Mouse (Mus musculus) intestine, postnatal 0 days (tissue): Measurements from ENCODE around the gene Gm5773. TPM values are rescaled to one million over a fixed set of nuclear protein-coding genes. Genes with fewer than 3 reads are reported as not detected.
"Not testable (repeated sequence)": the region's sequence is repeated elsewhere in the genome, so short reads cannot be mapped to it uniquely, and the experiment has no call there.

Experiments used
- ATAC-seq: fragments of 200-750 bp; cut with Nextera tagmentation; 2 replicates; pipeline ENCODE4 v1.8.0; 2017; ENCODE audit warnings: mild to moderate bottlenecking, moderate TSS enrichment, moderate library complexity
- H3K27ac ChIP-seq: fragments of 300-500 bp; sonication (generic); 2 replicates; pipeline ENCODE4 v1.5.1; 2014; ENCODE audit warnings: mild to moderate bottlenecking, low read depth, low read length, moderate library complexity
- H3K27me3 ChIP-seq: fragments of 300-500 bp; sonication (generic); replicated peaks from 2 replicates; pipeline ENCODE4 v1.6.1; 2014; ENCODE audit warnings: low read length, mixed read lengths; ENCODE audit not compliant: control insufficient read depth, insufficient read depth
- H3K36me3 ChIP-seq: fragments of 300-500 bp; sonication (generic); 2 replicates; pipeline ENCODE4 v1.6.1; 2014; ENCODE audit warnings: mild to moderate bottlenecking, moderate library complexity; ENCODE audit not compliant: control insufficient read depth, insufficient read depth
- H3K4me1 ChIP-seq: fragments of 300-500 bp; sonication (generic); replicated peaks from 2 replicates; pipeline ENCODE4 v1.6.1; 2014; ENCODE audit warnings: antibody characterized with exemption, low read length, mixed read lengths; ENCODE audit not compliant: control insufficient read depth, insufficient read depth
- H3K4me2 ChIP-seq: fragments of 300-500 bp; sonication (generic); replicated peaks from 2 replicates; pipeline ENCODE4 v1.6.1; 2014; ENCODE audit warnings: low read depth, mild to moderate bottlenecking, moderate library complexity
- H3K4me3 ChIP-seq: fragments of 300-500 bp; sonication (generic); 2 replicates; pipeline ENCODE4 v1.5.1; 2014; ENCODE audit warnings: low read depth, low read length
- H3K9ac ChIP-seq: fragments of 300-500 bp; sonication (generic); 2 replicates; pipeline ENCODE4 v1.6.1; 2014; ENCODE audit warnings: mild to moderate bottlenecking, low read depth, low read length
- H3K9me3 ChIP-seq: fragments of 300-500 bp; sonication (generic); 2 replicates; pipeline ENCODE4 v1.6.1; 2016; ENCODE audit warnings: mixed run types; ENCODE audit not compliant: control insufficient read depth
- CTCF ChIP-seq: sonication (generic); IDR thresholded peaks from 2 replicates; pipeline ENCODE4 v1.5.1; 2016; ENCODE audit warnings: low read depth, mild to moderate bottlenecking, control low read depth, antibody characterized with exemption, moderate library complexity
- WGBS: fragments of 180-500 bp; shearing (Covaris S2); extraction: QIAGEN DNeasy Blood & Tissue Kit; methylation state at CpG from one replicate; pipeline ENCODE4 v1.1.7; 2014; 5-methylcytosine and 5-hydroxymethylcytosine counted together
- polyA plus RNA-seq: library from polyadenylated mRNA; unstranded; fragments of >200 nt; fragmentation: Nextera tagmentation; extraction: Ambion mirVana; gene quantifications from 2 replicates; pipeline ENCODE4 v1.2.1, GENCODE M21; 2015

The Gm5773 gene
- not detected in 2 replicates for polyA plus RNA-seq

DNA sequence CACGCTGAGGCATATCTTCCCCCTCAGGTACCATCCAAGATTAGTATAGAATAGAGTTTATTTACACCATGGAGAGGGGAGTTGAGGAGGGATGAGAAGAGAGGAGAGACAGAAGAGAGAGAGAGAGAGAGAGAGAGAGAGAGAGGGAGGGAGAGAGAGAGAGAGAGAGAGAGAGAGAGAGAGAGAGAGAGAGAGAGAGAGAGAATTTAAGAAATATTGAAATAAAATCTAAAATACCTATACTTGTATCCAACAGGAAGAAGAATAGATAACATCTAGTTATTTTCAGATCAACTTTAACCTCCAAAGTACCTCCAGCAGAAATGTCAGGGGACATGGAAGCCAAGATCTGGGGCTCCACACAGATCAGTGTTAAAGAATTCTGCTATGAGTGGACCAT is at the start of gene Gm5773:
Gene Gm5773 (plus strand): TSS at position 301 of the 400 bp plus-strand sequence.
- H3K27ac ChIP-seq, H3K4me1 ChIP-seq, H3K27me3 ChIP-seq, H3K4me2 ChIP-seq, H3K9ac ChIP-seq, H3K9me3 ChIP-seq, ATAC-seq, H3K4me3 ChIP-seq, H3K36me3 ChIP-seq: not testable (repeated sequence)
- WGBS, result 82% methylated on average over 1 of the region's 1 CpGs

DNA sequence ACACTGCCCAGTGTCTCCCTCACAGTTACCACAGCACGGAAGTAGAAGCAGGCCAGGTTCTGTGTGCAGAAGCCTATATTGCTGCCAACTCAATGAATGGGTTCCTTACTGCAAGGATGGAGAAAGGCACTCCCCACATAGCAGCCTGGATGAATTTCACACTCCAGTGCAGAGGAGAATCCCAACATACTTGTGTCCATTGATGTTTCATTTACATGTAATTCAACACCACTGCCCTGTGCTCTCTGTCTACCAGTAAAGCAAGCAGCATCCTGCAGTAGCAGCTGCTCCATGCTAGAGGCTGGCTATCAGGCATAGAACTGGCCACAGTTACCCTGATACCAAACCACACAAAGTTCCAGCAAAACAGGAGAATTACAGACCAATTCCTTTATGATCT is 27.3 kb upstream of the Gm5773 start:
- H3K27me3 ChIP-seq, H3K4me2 ChIP-seq, H3K4me1 ChIP-seq, H3K9ac ChIP-seq, H3K4me3 ChIP-seq, H3K9me3 ChIP-seq, H3K27ac ChIP-seq, H3K36me3 ChIP-seq, ATAC-seq: not testable (repeated sequence)
- WGBS, result 90% methylated on average over 1 of the region's 1 CpGs

- H3K4me2 ChIP-seq, H3K9me3 ChIP-seq, H3K27ac ChIP-seq, H3K27me3 ChIP-seq, ATAC-seq, H3K36me3 ChIP-seq, H3K4me1 ChIP-seq, H3K9ac ChIP-seq, H3K4me3 ChIP-seq: not testable (repeated sequence)
- WGBS, result 92% methylated on average over 18 of the region's 18 CpGs
Observed at GRCm38 (mm10) chr3:93754022-93754421, 18.8 kb upstream of the Gm5773 start.

DNA sequence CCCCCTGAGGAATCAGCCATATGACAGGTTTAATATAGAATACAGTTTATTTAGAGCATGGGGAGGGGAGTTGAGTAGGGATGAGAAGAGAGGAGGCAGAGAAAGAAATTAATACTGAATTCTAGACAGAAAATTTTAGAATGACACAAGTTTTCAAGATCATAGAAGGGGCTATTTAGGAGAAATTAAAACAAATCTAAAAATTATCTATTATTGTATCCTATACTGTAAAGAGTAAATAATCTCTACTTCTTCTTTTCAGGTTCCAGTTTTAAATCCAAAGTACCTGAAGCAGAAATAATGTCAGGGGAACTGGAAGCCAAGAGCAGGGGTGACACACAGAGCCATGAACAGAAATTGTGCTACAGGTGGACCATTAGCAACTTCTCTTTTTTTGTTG is 23.3 kb downstream of the Gm5773 start, which contains the start of gene Tdpoz4:
Gene Tdpoz4 (plus strand): TSS at position 301 of the 400 bp plus-strand sequence.
- H3K9ac ChIP-seq, H3K4me2 ChIP-seq, H3K4me3 ChIP-seq, ATAC-seq, H3K36me3 ChIP-seq, H3K27me3 ChIP-seq, H3K27ac ChIP-seq, H3K4me1 ChIP-seq, H3K9me3 ChIP-seq: not testable (repeated sequence)

DNA sequence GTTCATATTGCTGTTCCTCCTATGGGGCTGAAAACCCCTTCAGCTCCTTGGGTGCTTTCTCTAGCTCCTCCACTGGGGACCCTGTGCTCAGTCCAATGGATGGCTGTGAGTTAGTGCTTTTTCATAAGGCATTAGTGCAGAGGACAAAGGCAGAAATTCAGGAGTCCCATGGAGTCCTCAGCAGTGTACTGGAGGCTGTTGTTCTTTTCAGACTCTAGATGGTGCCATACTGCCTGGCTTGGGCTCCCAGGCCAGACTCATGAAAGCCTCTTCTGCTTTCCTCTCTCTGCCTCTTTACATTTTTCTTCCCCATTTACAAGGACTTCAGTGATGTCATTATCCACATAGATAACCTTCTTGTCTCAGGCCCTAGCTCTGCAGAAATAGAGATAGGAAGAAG is 40.5 kb downstream of the Gm5773 start:
- H3K27me3 ChIP-seq, H3K9me3 ChIP-seq, H3K4me1 ChIP-seq, H3K4me2 ChIP-seq, H3K9ac ChIP-seq, H3K27ac ChIP-seq, H3K36me3 ChIP-seq, H3K4me3 ChIP-seq, ATAC-seq: not testable (repeated sequence)
- peak; percentile 62 for TF ChIP-seq CTCF

Other genes starting within 250 kb of the Gm5773 start
- gene S100a10, start 217.9 kb upstream of the Gm5773 start, polyA plus RNA-seq, result 733 and 887 TPM in 2 replicates
- gene Tdpoz2, start 120.3 kb upstream of the Gm5773 start, polyA plus RNA-seq, result not detected in 2 replicates
- not detected in 2 replicates for gene Tdpoz1, start 96.7 kb upstream of the Gm5773 start, polyA plus RNA-seq
- not detected in 2 replicates for gene Gm37596, start 79.9 kb upstream of the Gm5773 start, polyA plus RNA-seq
- not detected in 2 replicates for gene Tdpoz4, start 23.4 kb downstream of the Gm5773 start, polyA plus RNA-seq
- gene Tdpoz3, start 53.0 kb downstream of the Gm5773 start, polyA plus RNA-seq, result not detected in 2 replicates
- 0.12 and 0.17 TPM in 2 replicates for gene Gm9117, start 170.5 kb downstream of the Gm5773 start, polyA plus RNA-seq
- gene Tdpoz5, start 188.3 kb downstream of the Gm5773 start, polyA plus RNA-seq, result not detected in 2 replicates